Mouse (Mus musculus): Measurements from ENCODE around the gene Blm.

DNA sequence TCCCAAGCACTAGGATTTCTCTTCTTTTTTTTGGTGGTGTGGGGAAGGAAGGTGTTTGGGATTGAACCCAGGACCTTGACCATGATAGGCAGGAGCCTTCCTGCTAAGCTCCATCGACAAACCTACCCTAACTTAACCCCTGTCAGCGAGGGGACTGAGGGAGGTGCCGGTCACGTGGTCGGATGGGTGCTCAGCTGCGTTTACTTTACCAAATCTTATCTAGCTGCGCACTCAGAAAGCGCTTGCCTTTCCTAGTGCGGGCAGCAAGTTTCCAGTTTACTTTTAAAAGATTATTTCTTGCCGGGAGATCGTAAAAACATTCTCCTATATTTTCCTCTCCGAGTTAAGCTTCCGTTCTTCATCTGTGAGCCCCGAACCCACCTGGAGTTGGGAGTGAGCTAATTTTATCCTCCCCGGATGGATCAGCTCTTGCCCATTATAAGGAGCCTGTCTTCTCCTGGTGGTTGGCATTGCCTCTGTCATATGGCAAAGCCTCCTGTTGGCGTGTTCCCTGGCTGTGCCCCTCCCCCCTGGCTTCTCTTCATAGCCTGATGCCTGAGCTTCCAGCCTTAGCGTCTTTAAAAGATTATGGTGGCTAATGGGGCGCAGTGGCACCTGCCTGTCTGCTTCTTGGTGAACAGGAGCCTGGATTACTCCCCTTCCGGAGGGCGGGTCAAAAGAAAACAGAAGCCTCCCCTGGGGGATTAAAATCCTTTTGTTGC is 112.0 kb downstream of the Blm start:
- TF ChIP-seq CTCF (IDR thresholded peaks at IDR 0.05; ENCODE audit: extremely low read depth, insufficient read depth, low read length) (no peak), POLR2A (IDR thresholded peaks at IDR 0.05; ENCODE audit: extremely low read depth, insufficient read depth, low read length) (no peak)
